Mouse (Mus musculus) spleen, adult 2 months (tissue): Measurements from ENCODE around the gene Rab3d.

ENCODE experiments used
- CTCF ChIP-seq: fragments of 200-500 bp; IDR thresholded peaks from 2 replicates; pipeline ENCODE4 v1.5.1; 2011; ENCODE audit warnings: mild to moderate bottlenecking, inconsistent platforms; ENCODE audit not compliant: insufficient read depth, insufficient read length, insufficient replicate concordance; ENCODE audit errors: extremely low read depth
- POLR2A ChIP-seq: fragments of 200-500 bp; IDR thresholded peaks from 2 replicates; pipeline ENCODE4 v1.6.1; 2011; ENCODE audit warnings: low read depth, low read length, inconsistent platforms

- TF ChIP-seq POLR2A (no peak), CTCF (no peak)
Measured at GRCm38 (mm10) chr9:21937711-21938175, 19.8 kb upstream of the Rab3d start.
